Mouse (Mus musculus) ovary, postnatal 10 days (tissue): ENCODE results near the gene Ccdc87.
"Not testable (repeated sequence)": the region's sequence is repeated elsewhere in the genome, so short reads cannot be mapped to it uniquely, and the experiment has no call there.

Source experiments
- DNase-seq: peaks from one replicate; pipeline ENCODE4 v3.0.0; 2022; ENCODE audit warnings: low spot score

The Ccdc87 gene

GRCm38 (mm10) chr19:4838526-4839140, 533 bp upstream of the Ccdc87 start:
- DNase-seq: no peak

GRCm38 (mm10) chr19:4840848-4841247, 1.7 kb downstream of the Ccdc87 start:
- no peak for DNase-seq

- DNase-seq: no peak
Observed at GRCm38 (mm10) chr19:4842611-4843010, 3.4 kb downstream of the Ccdc87 start.

GRCm38 (mm10) chr19:4845846-4846245, 6.7 kb downstream of the Ccdc87 start:
- no peak for DNase-seq

- DNase-seq: no peak
Observed at GRCm38 (mm10) chr19:4847490-4847889, 8.3 kb downstream of the Ccdc87 start.

GRCm38 (mm10) chr19:4849800-4850199, 10.6 kb downstream of the Ccdc87 start:
- DNase-seq: no peak

GRCm38 (mm10) chr19:4850281-4850680, 11.1 kb downstream of the Ccdc87 start:
- DNase-seq: no peak

- DNase-seq: peak; percentile 64
Observed at GRCm38 (mm10) chr19:4854552-4855469, 15.6 kb downstream of the Ccdc87 start, which contains the start of gene Ctsf. Ctsf (plus strand) TSS chr19:4855130.

GRCm38 (mm10) chr19:4855470-4855820, 16.3 kb downstream of the Ccdc87 start:
- DNase-seq: no peak

GRCm38 (mm10) chr19:4855951-4856350, 16.8 kb downstream of the Ccdc87 start:
- no peak for DNase-seq

GRCm38 (mm10) chr19:4859081-4859480, 19.9 kb downstream of the Ccdc87 start:
- DNase-seq: no peak

- DNase-seq: no peak
Observed at GRCm38 (mm10) chr19:4863048-4863447, 23.9 kb downstream of the Ccdc87 start.

- no peak for DNase-seq
Observed at GRCm38 (mm10) chr19:4865147-4865546, 26.0 kb downstream of the Ccdc87 start.

- DNase-seq: not testable (repeated sequence)
Observed at GRCm38 (mm10) chr19:4874613-4875012, 35.4 kb downstream of the Ccdc87 start.

- DNase-seq: no peak
Observed at GRCm38 (mm10) chr19:4876241-4876640, 37.1 kb downstream of the Ccdc87 start.

- no peak for DNase-seq
Observed at GRCm38 (mm10) chr19:4876755-4877154, 37.6 kb downstream of the Ccdc87 start.

- DNase-seq: peak; percentile 20
Observed at GRCm38 (mm10) chr19:4877785-4878184, 38.6 kb downstream of the Ccdc87 start, which contains the start of gene Actn3. Actn3 (minus strand) TSS chr19:4877909.

- peak; percentile 97 for DNase-seq
Observed at GRCm38 (mm10) chr19:4878405-4879323, 39.5 kb downstream of the Ccdc87 start, which contains the start of gene Zdhhc24. Zdhhc24 (plus strand) TSS chr19:4878668.

GRCm38 (mm10) chr19:4879324-4879703, 40.1 kb downstream of the Ccdc87 start:
- no peak for DNase-seq

- no peak for DNase-seq
Observed at GRCm38 (mm10) chr19:4883961-4884360, 44.8 kb downstream of the Ccdc87 start.

GRCm38 (mm10) chr19:4889791-4890190, 50.6 kb downstream of the Ccdc87 start:
- DNase-seq: no peak

- DNase-seq: no peak
Observed at GRCm38 (mm10) chr19:4891798-4892197, 52.6 kb downstream of the Ccdc87 start.
